Mouse (Mus musculus) myocyte (in vitro differentiated cells): ENCODE data around the gene Fbln2. TPM values are rescaled to one million over a fixed set of nuclear protein-coding genes. Genes with fewer than 3 reads are reported as not detected.

Experiments
- H3K27me3 ChIP-seq: one replicate; pipeline ENCODE4 v1.6.1; 2011; ENCODE audit not compliant: control insufficient read depth, insufficient read depth, insufficient read length
- H3K36me3 ChIP-seq: one replicate; pipeline ENCODE4 v1.6.1; 2011; ENCODE audit not compliant: control insufficient read depth, insufficient read depth
- H3K4me2 ChIP-seq: one replicate; pipeline ENCODE4 v1.6.1; 2011; ENCODE audit warnings: low read depth, control low read depth
- H3K4me3 ChIP-seq: one replicate; pipeline ENCODE4 v1.5.1; 2011; ENCODE audit warnings: mild to moderate bottlenecking, control low read depth, moderate library complexity
- H3K79me2 ChIP-seq: one replicate; pipeline ENCODE4 v1.6.1; 2011; ENCODE audit not compliant: control insufficient read depth, insufficient read depth
- H3ac ChIP-seq: one replicate; pipeline ENCODE4 v1.6.1; 2011; ENCODE audit not compliant: control insufficient read depth, insufficient read length
- CEBPB ChIP-seq: IDR thresholded peaks from 2 replicates; pipeline ENCODE4 v1.6.1; 2011; ENCODE audit warnings: mild to moderate bottlenecking, moderate library complexity; ENCODE audit not compliant: poor library complexity, insufficient read depth, severe bottlenecking
- E2F4 ChIP-seq: IDR thresholded peaks from one replicate; pipeline ENCODE4 v1.6.1; 2011; ENCODE audit warnings: mild to moderate bottlenecking, control low read depth, moderate library complexity; ENCODE audit not compliant: insufficient read depth
- MAX ChIP-seq: IDR thresholded peaks from one replicate; pipeline ENCODE4 v1.6.1; 2011; ENCODE audit warnings: low read depth, mild to moderate bottlenecking, control low read depth
- MYOD1 ChIP-seq, 3 experiments: IDR thresholded peaks; one replicate each; pipeline ENCODE4 v1.6.1; 2011; ENCODE audit warnings: control low read depth in 2 of 3, low read depth in 2 of 3, mild to moderate bottlenecking in 2 of 3, moderate library complexity in 1 of 3; ENCODE audit not compliant: insufficient read length in 2 of 3, control insufficient read depth in 1 of 3
- MYOG ChIP-seq, 3 experiments: IDR thresholded peaks; one replicate each; pipeline ENCODE4 v1.6.1; 2011; ENCODE audit warnings: control low read depth in 2 of 3, low read depth in 2 of 3, mild to moderate bottlenecking in 2 of 3; ENCODE audit not compliant: insufficient read length in 2 of 3, control insufficient read depth in 1 of 3, insufficient read depth in 1 of 3
- POLR2A ChIP-seq: IDR thresholded peaks from one replicate; pipeline ENCODE4 v1.6.1; 2011; ENCODE audit warnings: low read depth, mild to moderate bottlenecking, control low read depth, moderate library complexity; ENCODE audit not compliant: insufficient read length
- POLR2AphosphoS2 ChIP-seq: IDR thresholded peaks from one replicate; pipeline ENCODE4 v1.6.1; 2011; ENCODE audit warnings: low read depth, control low read depth; ENCODE audit not compliant: insufficient read length
- REST ChIP-seq: IDR thresholded peaks from one replicate; pipeline ENCODE4 v1.6.1; 2011; ENCODE audit warnings: mild to moderate bottlenecking, control low read depth, moderate library complexity; ENCODE audit not compliant: insufficient read depth, insufficient read length
- SRF ChIP-seq: IDR thresholded peaks from one replicate; pipeline ENCODE4 v1.6.1; 2011; ENCODE audit warnings: low read depth; ENCODE audit not compliant: control insufficient read depth, insufficient read length
- TCF12 ChIP-seq: IDR thresholded peaks from one replicate; pipeline ENCODE4 v1.6.1; 2011; ENCODE audit warnings: mild to moderate bottlenecking, control low read depth; ENCODE audit not compliant: poor library complexity, insufficient read depth, severe bottlenecking
- TCF3 ChIP-seq: IDR thresholded peaks from one replicate; pipeline ENCODE4 v1.6.1; 2011; ENCODE audit warnings: low read depth, control low read depth; ENCODE audit not compliant: insufficient read length
- USF1 ChIP-seq: IDR thresholded peaks from one replicate; pipeline ENCODE4 v1.6.1; 2011; ENCODE audit warnings: low read depth, mild to moderate bottlenecking, control low read depth, moderate library complexity
- polyA plus RNA-seq: library from polyadenylated mRNA; unstranded; fragments of >200 nt; fragmentation: generic; extraction: Trizol; gene quantifications from one replicate; pipeline ENCODE4 v1.2.1, GENCODE M21; 2012; ENCODE audit warnings: missing spikeins

Gene Fbln2
- polyA plus RNA-seq, 1 experiment = 167 TPM

GRCm38 (mm10) chr6:91201881-91202341, 10.3 kb upstream of the Fbln2 start:
- H3K27me3 ChIP-seq = no peaks in the 10 kb centered on the region
- no peaks in the 10 kb centered on the region for H3K36me3 ChIP-seq
- peak overlapping the region; percentile 73 for H3K4me2 ChIP-seq
- H3K79me2 ChIP-seq = no peaks in the 10 kb centered on the region
- TF ChIP-seq POLR2AphosphoS2 (peak; percentile 33), POLR2A (peak; percentile 63), MAX (peak; percentile 55), MYOD1 (IDR thresholded peaks at IDR 0.05; ENCODE audit: control insufficient read depth in 1 of 3, insufficient read length in 2 of 3, low read depth in 2 of 3) (peak in 2 of 3 experiments; percentile 9 to 78), REST (no peak), SRF (no peak), TCF12 (no peak), MYOG (IDR thresholded peaks at IDR 0.05; ENCODE audit: control insufficient read depth in 1 of 3, insufficient read depth in 1 of 3, insufficient read length in 2 of 3, low read depth in 2 of 3) (peak in 1 of 3 experiments; percentile 76), CEBPB (no peak), USF1 (peak; percentile 26), E2F4 (no peak), TCF3 (no peak)
- H3ac ChIP-seq = no peak overlapping the region
- H3K4me3 ChIP-seq = no peak overlapping the region

GRCm38 (mm10) chr6:91202571-91202970, 9.7 kb upstream of the Fbln2 start:
- H3K27me3 ChIP-seq = no peaks in the 10 kb centered on the region
- no peak overlapping the region for H3K4me3 ChIP-seq
- peak overlapping the region; percentile 73 for H3K4me2 ChIP-seq
- TF ChIP-seq MAX (no peak), MYOD1 (IDR thresholded peaks at IDR 0.05; ENCODE audit: control insufficient read depth in 1 of 3, insufficient read length in 2 of 3, low read depth in 2 of 3) (peak in 1 of 3 experiments; percentile 43), TCF12 (no peak), USF1 (no peak), MYOG (IDR thresholded peaks at IDR 0.05; ENCODE audit: control insufficient read depth in 1 of 3, insufficient read depth in 1 of 3, insufficient read length in 2 of 3, low read depth in 2 of 3) (peak in 1 of 3 experiments; percentile 15), E2F4 (no peak), POLR2AphosphoS2 (no peak), SRF (no peak), TCF3 (no peak)
- H3K79me2 ChIP-seq = no peaks in the 10 kb centered on the region
- no peaks in the 10 kb centered on the region for H3K36me3 ChIP-seq
- no peak overlapping the region for H3ac ChIP-seq

- no peak overlapping the region for H3K4me3 ChIP-seq
- H3ac ChIP-seq = no peak overlapping the region
- H3K79me2 ChIP-seq = no peaks in the 10 kb centered on the region
- peak overlapping the region; percentile 58 for H3K4me2 ChIP-seq
- TF ChIP-seq MYOG (IDR thresholded peaks at IDR 0.05; ENCODE audit: control insufficient read depth in 1 of 3, insufficient read depth in 1 of 3, insufficient read length in 2 of 3, low read depth in 2 of 3) (no peak), TCF12 (no peak), USF1 (peak; percentile 10), POLR2A (no peak)
- no peaks in the 10 kb centered on the region for H3K27me3 ChIP-seq
- no peaks in the 10 kb centered on the region for H3K36me3 ChIP-seq
These were observed 6.9 kb upstream of the Fbln2 start for GRCm38 (mm10) chr6:91205346-91205745.

- peak overlapping the region; percentile 58 for H3K4me2 ChIP-seq
- no peaks in the 10 kb centered on the region for H3K27me3 ChIP-seq
- H3K36me3 ChIP-seq = no peaks in the 10 kb centered on the region
- H3K79me2 ChIP-seq = no peaks in the 10 kb centered on the region
- TF ChIP-seq POLR2AphosphoS2 (no peak), USF1 (peak; percentile 91)
- H3ac ChIP-seq = no peak overlapping the region
- H3K4me3 ChIP-seq = no peak overlapping the region
These were observed 6.5 kb upstream of the Fbln2 start for GRCm38 (mm10) chr6:91205791-91206190.

- no peaks in the 10 kb centered on the region for H3K36me3 ChIP-seq
- H3K4me3 ChIP-seq = no peak overlapping the region
- H3K27me3 ChIP-seq = no peaks in the 10 kb centered on the region
- TF ChIP-seq REST (no peak), POLR2AphosphoS2 (no peak), CEBPB (peak; percentile 80)
- H3ac ChIP-seq = no peak overlapping the region
- peak overlapping the region; percentile 61 for H3K4me2 ChIP-seq
- no peaks in the 10 kb centered on the region for H3K79me2 ChIP-seq
These were observed 4.8 kb upstream of the Fbln2 start for GRCm38 (mm10) chr6:91207491-91207890.

GRCm38 (mm10) chr6:91209780-91210179, 2.5 kb upstream of the Fbln2 start:
- H3K79me2 ChIP-seq = peaks cover 21% of the 10 kb centered on the region
- H3K27me3 ChIP-seq = no peaks in the 10 kb centered on the region
- peak overlapping the region; percentile 4 for H3K4me2 ChIP-seq
- H3K4me3 ChIP-seq = no peak overlapping the region
- TF ChIP-seq REST (no peak), E2F4 (no peak), POLR2AphosphoS2 (no peak), POLR2A (no peak), SRF (no peak), CEBPB (no peak), MYOG (IDR thresholded peaks at IDR 0.05; ENCODE audit: control insufficient read depth in 1 of 3, insufficient read depth in 1 of 3, insufficient read length in 2 of 3, low read depth in 2 of 3) (no peak), MYOD1 (IDR thresholded peaks at IDR 0.05; ENCODE audit: control insufficient read depth in 1 of 3, insufficient read length in 2 of 3, low read depth in 2 of 3) (no peak), TCF3 (no peak), USF1 (no peak), TCF12 (no peak), MAX (no peak)
- no peaks in the 10 kb centered on the region for H3K36me3 ChIP-seq
- no peak overlapping the region for H3ac ChIP-seq
